Mouse (Mus musculus): ENCODE measurements around the gene Mier1. TPM values are rescaled to one million over a fixed set of nuclear protein-coding genes. Genes with fewer than 3 reads are reported as not detected.

The Mier1 gene
- polyA plus RNA-seq, 1 experiment from 2014 or later = 54.5 TPM

- H3K9me3 ChIP-seq (ENCODE audit: control insufficient read depth, low read length) = no peaks in the 10 kb centered on the region
- H3K4me2 ChIP-seq (replicated peaks; ENCODE audit: low read depth, low read length) = peak overlapping the region; percentile 78
- H3K27ac ChIP-seq (ENCODE audit: low read depth, low read length) = no peak overlapping the region; the same call in 1 of the 2 replicates
- H3K9ac ChIP-seq (ENCODE audit: low read depth, low read length) = peak overlapping the region; percentile 85
- no peaks in the 10 kb centered on the region for H3K27me3 ChIP-seq (ENCODE audit: control insufficient read depth, insufficient read depth, low read length)
- peaks cover 6% of the 10 kb centered on the region; the same call in 1 of the 2 replicates for H3K36me3 ChIP-seq (ENCODE audit: control insufficient read depth, insufficient read depth, low read length)
- H3K4me1 ChIP-seq (ENCODE audit: control insufficient read depth, insufficient read depth, low read length) = peaks cover 17% of the 10 kb centered on the region
- ATAC-seq (ENCODE audit: low FRiP score, low TSS enrichment) = no peak
- 7% methylated on average over 11 of the region's 11 CpGs for WGBS
- H3K4me3 ChIP-seq (ENCODE audit: low read length) = peak overlapping the region; percentile 88
Measured at GRCm38 (mm10) chr4:103113402-103113801, 788 bp upstream of the Mier1 start.

DNA sequence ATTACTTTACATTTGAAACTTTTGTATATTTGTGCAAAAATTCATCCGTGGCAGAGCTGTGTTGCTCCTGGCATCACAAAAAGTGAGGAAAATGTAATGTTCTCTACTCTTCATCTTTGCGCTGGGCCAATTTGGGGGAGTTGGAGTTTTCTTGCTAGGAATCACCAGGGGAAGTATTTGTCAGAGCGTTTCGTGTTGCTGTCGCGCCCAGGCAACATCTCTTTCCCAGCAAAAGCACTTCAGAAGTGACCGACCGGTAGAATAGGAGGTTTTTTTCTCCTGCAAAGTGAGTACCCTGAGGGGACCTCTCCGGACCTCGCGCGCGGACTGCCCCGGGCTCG, 4.7 kb downstream of the Mier1 start:
- peak overlapping the region; percentile 64 for H3K4me2 ChIP-seq (replicated peaks; ENCODE audit: low read depth, low read length)
- peak overlapping the region; percentile 98 for H3K27ac ChIP-seq (ENCODE audit: low read depth, low read length)
- H3K4me3 ChIP-seq (ENCODE audit: low read length) = peak overlapping the region; percentile 90
- H3K4me1 ChIP-seq (ENCODE audit: control insufficient read depth, insufficient read depth, low read length) = peaks cover 34% of the 10 kb centered on the region
- WGBS = 2% methylated on average over 15 of the region's 15 CpGs
- peak overlapping the region; percentile 97 for H3K9ac ChIP-seq (ENCODE audit: low read depth, low read length)
- no peaks in the 10 kb centered on the region for H3K27me3 ChIP-seq (ENCODE audit: control insufficient read depth, insufficient read depth, low read length)
- no peaks in the 10 kb centered on the region for H3K9me3 ChIP-seq (ENCODE audit: control insufficient read depth, low read length)
- ATAC-seq (ENCODE audit: low FRiP score, low TSS enrichment) = no peak
- H3K36me3 ChIP-seq (ENCODE audit: control insufficient read depth, insufficient read depth, low read length) = peaks cover 6% of the 10 kb centered on the region; the same call in 1 of the 2 replicates

DNA sequence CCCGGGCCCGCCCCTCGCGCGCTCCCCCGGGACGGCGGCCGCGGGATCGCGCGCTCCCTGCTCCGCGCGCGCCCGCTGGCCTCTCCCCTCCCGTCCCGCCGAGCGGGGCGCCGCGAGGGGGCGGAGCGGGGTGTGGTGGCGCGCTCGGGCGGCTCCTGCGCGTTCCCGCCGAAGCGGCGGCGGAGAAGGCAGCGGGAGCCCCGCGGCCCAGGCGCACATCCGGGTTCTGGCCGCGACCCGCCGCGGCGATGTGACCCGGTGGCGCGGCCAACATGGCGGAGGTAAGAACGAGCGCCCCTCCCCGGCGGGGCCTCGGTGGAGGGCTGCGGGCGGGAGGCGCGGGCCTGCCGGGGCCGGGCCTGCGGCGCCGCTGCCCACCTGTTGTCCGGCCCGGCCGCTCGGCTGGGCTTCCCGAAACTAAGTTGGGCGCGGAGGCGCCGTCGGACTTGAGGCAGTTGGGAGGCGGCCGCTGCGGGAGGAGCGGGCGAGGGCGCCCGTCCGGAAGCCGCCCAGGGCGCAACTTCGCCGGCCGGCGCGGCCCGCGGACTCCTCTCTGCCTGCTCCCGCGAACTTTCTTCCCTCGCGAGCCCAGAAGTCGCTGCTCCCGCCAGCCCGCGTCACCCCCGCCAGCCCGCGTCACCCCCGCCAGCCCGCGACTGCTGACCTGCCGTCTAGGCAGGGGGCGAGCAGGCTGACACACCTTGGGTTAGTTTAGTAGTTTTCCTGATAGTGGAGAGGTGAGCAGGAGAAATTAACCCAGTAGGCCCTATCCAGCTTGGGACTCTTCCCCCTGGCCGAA, 5.2 kb downstream of the Mier1 start:
- Histone ChIP-seq H3K27me3 (ENCODE audit: control insufficient read depth, insufficient read depth, low read length) (no peaks in the 10 kb centered on the region), H3K4me1 (ENCODE audit: control insufficient read depth, insufficient read depth, low read length) (peaks cover 34% of the 10 kb centered on the region), H3K9me3 (ENCODE audit: control insufficient read depth, low read length) (no peaks in the 10 kb centered on the region), H3K9ac (ENCODE audit: low read depth, low read length) (peak overlapping the region; percentile 97), H3K4me2 (replicated peaks; ENCODE audit: low read depth, low read length) (peak overlapping the region; percentile 64), H3K27ac (ENCODE audit: low read depth, low read length) (peak overlapping the region; percentile 98), H3K36me3 (ENCODE audit: control insufficient read depth, insufficient read depth, low read length) (peaks cover 6% of the 10 kb centered on the region; the same call in 1 of the 2 replicates), H3K4me3 (ENCODE audit: low read length) (peak overlapping the region; percentile 90)
- WGBS = under 1% methylated on average over 48 of the region's 111 CpGs
- ATAC-seq (ENCODE audit: low FRiP score, low TSS enrichment) = peak; percentile 76

DNA sequence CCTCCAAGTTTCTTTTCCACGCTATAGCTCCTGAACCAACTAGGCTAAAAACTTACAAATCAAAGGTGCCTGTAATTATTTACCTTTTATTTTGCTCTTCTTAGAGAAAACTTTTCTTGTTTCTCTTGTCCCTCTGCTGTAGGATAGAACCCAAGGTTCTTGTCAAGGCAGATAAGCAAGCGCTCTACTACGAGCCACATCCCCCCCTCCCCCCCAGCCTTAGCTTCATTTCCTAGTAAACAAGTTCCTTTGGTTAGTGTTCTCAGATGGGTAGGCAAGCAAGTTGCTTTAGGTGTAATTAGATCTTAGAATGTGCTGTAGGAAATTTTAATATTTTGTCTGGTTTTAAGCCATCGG, 5.8 kb downstream of the Mier1 start:
- no peak for ATAC-seq (ENCODE audit: low FRiP score, low TSS enrichment)
- peak overlapping the region; percentile 90 for H3K4me3 ChIP-seq (ENCODE audit: low read length)
- H3K27ac ChIP-seq (ENCODE audit: low read depth, low read length) = peak overlapping the region; percentile 98; the same call in 1 of the 2 replicates
- peaks cover 6% of the 10 kb centered on the region; the same call in 1 of the 2 replicates for H3K36me3 ChIP-seq (ENCODE audit: control insufficient read depth, insufficient read depth, low read length)
- no peaks in the 10 kb centered on the region for H3K9me3 ChIP-seq (ENCODE audit: control insufficient read depth, low read length)
- peak overlapping the region; percentile 64 for H3K4me2 ChIP-seq (replicated peaks; ENCODE audit: low read depth, low read length)
- H3K4me1 ChIP-seq (ENCODE audit: control insufficient read depth, insufficient read depth, low read length) = peaks cover 33% of the 10 kb centered on the region
- peak overlapping the region; percentile 97 for H3K9ac ChIP-seq (ENCODE audit: low read depth, low read length)
- WGBS = 13% methylated on average over 4 of the region's 4 CpGs
- no peaks in the 10 kb centered on the region for H3K27me3 ChIP-seq (ENCODE audit: control insufficient read depth, insufficient read depth, low read length)

DNA sequence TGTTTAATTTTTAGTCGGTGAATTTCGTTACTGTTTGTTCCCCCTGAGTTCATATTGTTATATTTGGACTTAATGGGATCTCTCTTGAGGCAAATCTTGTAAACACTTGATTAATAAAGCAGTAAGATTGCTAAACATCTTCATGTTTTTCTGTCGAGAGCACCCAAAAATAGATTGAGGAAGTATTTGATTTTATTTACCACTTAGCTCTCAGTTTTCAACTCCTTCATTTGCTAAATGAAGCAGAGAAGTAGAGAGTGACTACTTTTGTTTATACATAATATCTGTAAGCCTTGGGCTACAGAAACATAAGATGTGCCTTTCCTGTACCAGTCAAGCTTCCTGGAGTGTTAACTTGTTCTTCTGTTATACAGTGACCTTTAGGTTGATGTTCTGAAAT, 6.2 kb downstream of the Mier1 start:
- Histone ChIP-seq H3K36me3 (ENCODE audit: control insufficient read depth, insufficient read depth, low read length) (peaks cover 6% of the 10 kb centered on the region; the same call in 1 of the 2 replicates), H3K27me3 (ENCODE audit: control insufficient read depth, insufficient read depth, low read length) (no peaks in the 10 kb centered on the region), H3K9ac (ENCODE audit: low read depth, low read length) (peak overlapping the region; percentile 97; the same call in 1 of the 2 replicates), H3K4me1 (ENCODE audit: control insufficient read depth, insufficient read depth, low read length) (peaks cover 29% of the 10 kb centered on the region), H3K4me2 (replicated peaks; ENCODE audit: low read depth, low read length) (peak overlapping the region; percentile 64), H3K9me3 (ENCODE audit: control insufficient read depth, low read length) (no peaks in the 10 kb centered on the region), H3K27ac (ENCODE audit: low read depth, low read length) (no peak overlapping the region), H3K4me3 (ENCODE audit: low read length) (peak overlapping the region; percentile 90)
- WGBS = 48% methylated on average over 3 of the region's 3 CpGs
- no peak for ATAC-seq (ENCODE audit: low FRiP score, low TSS enrichment)

GRCm38 (mm10) chr4:103120874-103121389, 6.7 kb downstream of the Mier1 start:
- H3K4me2 ChIP-seq (replicated peaks; ENCODE audit: low read depth, low read length) = peak overlapping the region; percentile 64
- no peak for ATAC-seq (ENCODE audit: low FRiP score, low TSS enrichment)
- peaks cover 6% of the 10 kb centered on the region; the same call in 1 of the 2 replicates for H3K36me3 ChIP-seq (ENCODE audit: control insufficient read depth, insufficient read depth, low read length)
- 83% methylated on average over 9 of the region's 9 CpGs for WGBS
- H3K9me3 ChIP-seq (ENCODE audit: control insufficient read depth, low read length) = no peaks in the 10 kb centered on the region
- H3K27me3 ChIP-seq (ENCODE audit: control insufficient read depth, insufficient read depth, low read length) = no peaks in the 10 kb centered on the region
- H3K9ac ChIP-seq (ENCODE audit: low read depth, low read length) = no peak overlapping the region; the same call in 1 of the 2 replicates
- H3K4me1 ChIP-seq (ENCODE audit: control insufficient read depth, insufficient read depth, low read length) = peaks cover 28% of the 10 kb centered on the region
- H3K4me3 ChIP-seq (ENCODE audit: low read length) = peak overlapping the region; percentile 90; the same call in 1 of the 2 replicates
- H3K27ac ChIP-seq (ENCODE audit: low read depth, low read length) = no peak overlapping the region

DNA sequence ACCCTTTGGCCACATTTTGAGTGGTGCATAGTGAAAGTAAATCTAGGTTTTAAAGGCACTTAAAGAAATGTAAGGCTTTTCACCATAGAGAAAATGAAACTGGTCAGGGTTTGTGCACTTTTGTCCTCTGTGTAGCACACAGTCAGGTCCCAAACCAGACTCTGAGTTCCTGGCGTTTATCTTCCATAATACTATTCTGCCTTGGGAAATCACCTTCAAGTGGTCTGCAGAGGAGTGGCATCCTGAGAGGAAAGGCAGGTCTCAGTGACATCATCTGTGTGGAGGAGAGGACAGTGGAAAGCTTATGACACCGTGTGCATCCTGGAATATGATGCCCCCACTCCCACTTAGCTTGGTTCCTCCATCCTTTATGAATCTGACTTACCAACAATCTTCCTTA, 8.9 kb downstream of the Mier1 start:
- H3K9ac ChIP-seq (ENCODE audit: low read depth, low read length) = no peak overlapping the region
- no peaks in the 10 kb centered on the region for H3K9me3 ChIP-seq (ENCODE audit: control insufficient read depth, low read length)
- ATAC-seq (ENCODE audit: low FRiP score, low TSS enrichment) = no peak
- no peaks in the 10 kb centered on the region for H3K27me3 ChIP-seq (ENCODE audit: control insufficient read depth, insufficient read depth, low read length)
- no peak overlapping the region for H3K27ac ChIP-seq (ENCODE audit: low read depth, low read length)
- peaks cover 28% of the 10 kb centered on the region for H3K4me1 ChIP-seq (ENCODE audit: control insufficient read depth, insufficient read depth, low read length)
- H3K36me3 ChIP-seq (ENCODE audit: control insufficient read depth, insufficient read depth, low read length) = no peaks in the 10 kb centered on the region
- no peak overlapping the region for H3K4me3 ChIP-seq (ENCODE audit: low read length)
- WGBS = 30% methylated on average over 2 of the region's 2 CpGs
- no peak overlapping the region for H3K4me2 ChIP-seq (replicated peaks; ENCODE audit: low read depth, low read length)

- Histone ChIP-seq H3K27ac (ENCODE audit: low read depth, low read length) (no peak overlapping the region), H3K9ac (ENCODE audit: low read depth, low read length) (no peak overlapping the region), H3K36me3 (ENCODE audit: control insufficient read depth, insufficient read depth, low read length) (no peaks in the 10 kb centered on the region), H3K4me2 (replicated peaks; ENCODE audit: low read depth, low read length) (no peak overlapping the region), H3K27me3 (ENCODE audit: control insufficient read depth, insufficient read depth, low read length) (no peaks in the 10 kb centered on the region), H3K9me3 (ENCODE audit: control insufficient read depth, low read length) (no peaks in the 10 kb centered on the region), H3K4me1 (ENCODE audit: control insufficient read depth, insufficient read depth, low read length) (peaks cover 27% of the 10 kb centered on the region), H3K4me3 (ENCODE audit: low read length) (no peak overlapping the region)
- no peak for ATAC-seq (ENCODE audit: low FRiP score, low TSS enrichment)
Measured at GRCm38 (mm10) chr4:103123606-103124005, 9.4 kb downstream of the Mier1 start.

GRCm38 (mm10) chr4:103126533-103126932, 12.3 kb downstream of the Mier1 start:
- Histone ChIP-seq H3K9me3 (ENCODE audit: control insufficient read depth, low read length) (no peaks in the 10 kb centered on the region), H3K27ac (ENCODE audit: low read depth, low read length) (no peak overlapping the region), H3K4me1 (ENCODE audit: control insufficient read depth, insufficient read depth, low read length) (peaks cover 11% of the 10 kb centered on the region; the same call in 1 of the 2 replicates), H3K4me2 (replicated peaks; ENCODE audit: low read depth, low read length) (no peak overlapping the region), H3K36me3 (ENCODE audit: control insufficient read depth, insufficient read depth, low read length) (peaks cover 8% of the 10 kb centered on the region; the same call in 1 of the 2 replicates), H3K27me3 (ENCODE audit: control insufficient read depth, insufficient read depth, low read length) (no peaks in the 10 kb centered on the region), H3K4me3 (ENCODE audit: low read length) (no peak overlapping the region), H3K9ac (ENCODE audit: low read depth, low read length) (no peak overlapping the region)
- WGBS = 89% methylated on average over 4 of the region's 4 CpGs
- ATAC-seq (ENCODE audit: low FRiP score, low TSS enrichment) = no peak

Measured in kidney, embryonic 14.5 days (tissue).